8 mouse cellular contexts compared by ENCODE assay signal in the genomic region with DNA sequence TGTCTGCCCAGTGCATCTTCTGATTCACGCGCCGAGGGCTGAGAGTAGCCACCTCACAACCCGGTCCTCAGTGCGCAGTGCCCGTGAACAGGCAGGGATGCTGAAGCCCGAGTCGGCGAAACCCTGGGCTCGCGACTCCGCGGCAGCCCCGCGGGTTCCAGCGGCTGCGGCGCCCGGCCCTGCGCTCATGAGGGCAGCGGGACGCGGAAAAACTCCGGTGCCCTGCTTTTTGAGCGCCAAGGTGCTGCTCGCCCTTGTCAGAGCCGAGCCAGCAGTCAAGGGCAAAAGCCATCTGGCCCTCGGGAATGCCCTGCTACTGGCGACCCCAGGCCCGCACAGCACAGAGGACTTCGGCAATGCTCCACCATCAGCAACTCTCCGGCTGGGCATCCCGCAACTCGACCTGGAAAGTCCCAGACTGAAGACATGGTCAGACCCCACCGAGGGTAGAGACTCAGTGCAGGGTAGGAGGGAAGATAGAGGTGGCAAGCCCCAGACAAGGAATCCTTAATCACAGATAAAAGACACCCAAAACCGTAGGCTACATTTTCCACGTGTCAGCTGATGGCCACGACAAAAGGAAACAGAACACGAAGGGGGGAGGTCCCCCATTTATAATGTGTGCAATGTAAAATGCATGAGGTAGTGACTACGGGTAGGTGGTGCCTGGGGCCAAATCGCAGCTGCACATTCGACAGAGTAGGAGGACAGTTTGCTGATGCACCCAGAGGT.
DNase-seq lines count a peak whose midpoint lies in the region; ATAC-seq lines count a peak whose summit lies in the region.

No protein-coding gene starts in this region.

- DNase-seq in ovary, postnatal 10 days (ENCODE audit: low spot score): peak; percentile 35
- DNase-seq in ovary, adult 18-20 months (ENCODE audit: low spot score): no peak
- DNase-seq in embryo, embryonic 10 days (ENCODE audit: low spot score): peak; percentile 51
- peak; percentile 8 to 41 for DNase-seq in gastrocnemius, postnatal 36 days
- peak; percentile 71 for DNase-seq in neural tube, embryonic 10.5 days (ENCODE audit: extremely low spot score, low spot score)
- DNase-seq in spleen, postnatal 36 days (ENCODE audit: low spot score in 2 of 2): no peak

- H3K27ac ChIP-seq in intestine, embryonic 16.5 days (ENCODE audit: low read length): peak overlapping the region; percentile 91
- H3K27ac ChIP-seq in limb, embryonic 12.5 days: no peak overlapping the region

- 3% methylated on average over 42 of the region's 42 CpGs for WGBS in intestine, embryonic 16.5 days
- WGBS in limb, embryonic 12.5 days: 1% methylated on average over 42 of the region's 42 CpGs

- peaks cover 10% of the 10 kb centered on the region for H3K4me1 ChIP-seq in intestine, embryonic 16.5 days (ENCODE audit: control insufficient read depth, insufficient read depth, low read length)
- peaks cover 19% of the 10 kb centered on the region for H3K4me1 ChIP-seq in limb, embryonic 12.5 days (replicated peaks)

- intact Hi-C loops in gastrocnemius, postnatal 36 days (cut with DNase I): no loop called here

- peak; percentile 50 for ATAC-seq in intestine, embryonic 16.5 days
- ATAC-seq in limb, embryonic 12.5 days (ENCODE audit: insufficient number of reproducible peaks, insufficient read depth, low FRiP score, low TSS enrichment, low read depth): peak; percentile 76

- no peaks in the 10 kb centered on the region for H3K27me3 ChIP-seq in intestine, embryonic 16.5 days (replicated peaks; ENCODE audit: control insufficient read depth, insufficient read depth, low read length)
- peaks cover 30% of the 10 kb centered on the region for H3K27me3 ChIP-seq in limb, embryonic 12.5 days

- peak overlapping the region; percentile 48 for H3K4me3 ChIP-seq in intestine, embryonic 16.5 days (ENCODE audit: low read length)
- H3K4me3 ChIP-seq in limb, embryonic 12.5 days (replicated peaks): peak overlapping the region; percentile 53

- H3K9me3 ChIP-seq in intestine, embryonic 16.5 days (ENCODE audit: control insufficient read depth, low read length): no peaks in the 10 kb centered on the region
- H3K9me3 ChIP-seq in limb, embryonic 12.5 days: no peaks in the 10 kb centered on the region

- H3K9ac ChIP-seq in intestine, embryonic 16.5 days (ENCODE audit: low read depth, low read length): peak overlapping the region; percentile 73
- peak overlapping the region; percentile 60 for H3K9ac ChIP-seq in limb, embryonic 12.5 days (replicated peaks)

- H3K36me3 ChIP-seq in intestine, embryonic 16.5 days (ENCODE audit: control insufficient read depth, insufficient read depth, low read length): no peaks in the 10 kb centered on the region
- no peaks in the 10 kb centered on the region for H3K36me3 ChIP-seq in limb, embryonic 12.5 days

- peak overlapping the region; percentile 92 for H3K4me2 ChIP-seq in intestine, embryonic 16.5 days (ENCODE audit: low read depth, low read length)
- H3K4me2 ChIP-seq in limb, embryonic 12.5 days: peak overlapping the region; percentile 94

Comparison
In these comparisons a context has a peak if more than half of its experiments do, and no peak if none do; other contexts are left out.
1. DNase-seq: peak in ovary, postnatal 10 days (single experiment), embryo, embryonic 10 days (single experiment), gastrocnemius, postnatal 36 days (2 of 2) and neural tube, embryonic 10.5 days (single experiment); none in ovary, adult 18-20 months (single experiment) and spleen, postnatal 36 days (0 of 2).